Mouse (Mus musculus) C2C12 (cell line): ENCODE results near the gene Nos2. TPM values are rescaled to one million over a fixed set of nuclear protein-coding genes. Genes with fewer than 3 reads are reported as not detected.

ENCODE experiments used
- H3K27me3 ChIP-seq: one replicate; pipeline ENCODE4 v1.6.1; 2011; ENCODE audit not compliant: control insufficient read depth, insufficient read depth, insufficient read length
- H3K36me3 ChIP-seq: one replicate; pipeline ENCODE4 v1.6.1; 2011; ENCODE audit not compliant: control insufficient read depth, insufficient read depth
- H3K4me3 ChIP-seq: one replicate; pipeline ENCODE4 v1.5.1; 2011; ENCODE audit warnings: mild to moderate bottlenecking, control low read depth; ENCODE audit not compliant: poor library complexity, insufficient read depth, severe bottlenecking
- H3K79me2 ChIP-seq: one replicate; pipeline ENCODE4 v1.6.1; 2011; ENCODE audit not compliant: control insufficient read depth, insufficient read depth
- H3K79me3 ChIP-seq: one replicate; pipeline ENCODE4 v1.6.1; 2011; ENCODE audit warnings: low read depth, control low read depth
- H3ac ChIP-seq: one replicate; pipeline ENCODE3; 2011; ENCODE audit warnings: low read depth; ENCODE audit not compliant: control insufficient read depth, insufficient read length
- CEBPB ChIP-seq: IDR thresholded peaks from one replicate; pipeline ENCODE4 v1.6.1; 2011; ENCODE audit warnings: low read depth, mild to moderate bottlenecking, control low read depth, moderate library complexity
- CTCF ChIP-seq: IDR thresholded peaks from one replicate; pipeline ENCODE4 v1.5.1; 2011; ENCODE audit not compliant: control insufficient read depth, insufficient read depth, insufficient read length
- FOSL1 ChIP-seq: IDR thresholded peaks from one replicate; pipeline ENCODE4 v1.8.0; 2011; ENCODE audit warnings: mild to moderate bottlenecking, low read length; ENCODE audit not compliant: poor library complexity, insufficient read depth, severe bottlenecking
- MAX ChIP-seq: IDR thresholded peaks from one replicate; pipeline ENCODE4 v1.6.1; 2011; ENCODE audit warnings: mild to moderate bottlenecking, control low read depth
- MYOD1 ChIP-seq: IDR thresholded peaks from one replicate; pipeline ENCODE4 v1.6.1; 2011; ENCODE audit warnings: low read depth; ENCODE audit not compliant: control insufficient read depth, insufficient read length
- MYOG ChIP-seq: IDR thresholded peaks from one replicate; pipeline ENCODE4 v1.6.1; 2011; ENCODE audit not compliant: control insufficient read depth, insufficient read length; ENCODE audit errors: extremely low read depth
- USF1 ChIP-seq: IDR thresholded peaks from one replicate; pipeline ENCODE4 v1.6.1; 2011; ENCODE audit warnings: low read depth, mild to moderate bottlenecking, control low read depth, moderate library complexity
- polyA plus RNA-seq: library from polyadenylated mRNA; unstranded; fragments of >200 nt; fragmentation: generic; extraction: Trizol; gene quantifications from one replicate; pipeline ENCODE4 v1.2.1, GENCODE M21; 2012; ENCODE audit warnings: missing spikeins

Nos2 gene
- polyA plus RNA-seq, 1 experiment: 0.02 TPM

DNA sequence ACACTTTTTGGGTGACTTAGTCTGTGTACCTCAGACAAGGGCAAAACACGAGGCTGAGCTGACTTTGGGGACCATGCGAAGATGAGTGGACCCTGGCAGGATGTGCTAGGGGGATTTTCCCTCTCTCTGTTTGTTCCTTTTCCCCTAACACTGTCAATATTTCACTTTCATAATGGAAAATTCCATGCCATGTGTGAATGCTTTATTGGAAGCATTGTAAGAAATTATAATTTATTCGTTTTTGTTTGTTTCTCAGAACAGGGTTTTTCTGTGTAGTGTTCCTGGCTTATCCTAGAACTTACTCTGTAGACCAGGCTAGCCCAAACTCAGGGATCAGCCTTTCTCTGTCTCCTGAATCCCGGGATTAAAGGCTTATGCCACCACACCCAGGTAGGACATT lies 842 bp upstream of the Nos2 start:
- Histone ChIP-seq H3K79me3 (no peaks in the 10 kb centered on the region), H3K4me3 (no peak overlapping the region), H3K36me3 (no peaks in the 10 kb centered on the region), H3K27me3 (peaks cover 12% of the 10 kb centered on the region), H3ac (no peak overlapping the region), H3K79me2 (no peaks in the 10 kb centered on the region)
- TF ChIP-seq MAX: no peak
- no peak for TF ChIP-seq USF1
- no peak for TF ChIP-seq FOSL1
- TF ChIP-seq MYOG: no peak
- no peak for TF ChIP-seq MYOD1
- TF ChIP-seq CTCF: no peak
- no peak for TF ChIP-seq CEBPB

- Histone ChIP-seq H3K79me3 (no peaks in the 10 kb centered on the region), H3ac (no peak overlapping the region), H3K27me3 (peaks cover 33% of the 10 kb centered on the region), H3K36me3 (no peaks in the 10 kb centered on the region), H3K4me3 (no peak overlapping the region), H3K79me2 (no peaks in the 10 kb centered on the region)
- TF ChIP-seq CEBPB: no peak
- TF ChIP-seq CTCF: no peak
- no peak for TF ChIP-seq MAX
- no peak for TF ChIP-seq MYOD1
- no peak for TF ChIP-seq MYOG
- TF ChIP-seq USF1: no peak
- TF ChIP-seq FOSL1: no peak
Observed at GRCm38 (mm10) chr11:78922678-78923407, 2.3 kb downstream of the Nos2 start.

DNA sequence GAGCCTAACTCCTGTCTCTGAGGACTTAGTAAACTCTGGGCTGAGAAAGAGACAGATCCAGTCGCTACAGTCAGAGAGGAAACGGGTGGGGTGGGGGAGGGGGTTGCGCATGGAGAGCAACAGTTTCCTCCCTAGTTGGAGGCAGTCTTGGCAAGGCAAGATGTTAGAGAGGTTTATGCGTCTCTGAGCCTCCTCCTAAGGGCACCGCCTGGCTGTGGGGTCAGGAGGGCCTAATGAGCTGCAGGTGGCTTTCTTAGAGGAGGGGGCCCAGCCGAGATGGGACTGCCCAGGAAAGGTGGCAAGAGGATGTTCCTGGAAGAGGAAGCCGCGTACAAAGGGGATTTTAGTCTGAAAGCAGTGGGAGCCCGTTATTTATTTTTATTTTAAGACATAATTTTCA lies 3.5 kb downstream of the Nos2 start:
- no peak for TF ChIP-seq FOSL1
- TF ChIP-seq CTCF: no peak
- Histone ChIP-seq H3K4me3 (no peak overlapping the region), H3K36me3 (no peaks in the 10 kb centered on the region), H3K27me3 (peaks cover 36% of the 10 kb centered on the region), H3K79me2 (no peaks in the 10 kb centered on the region), H3ac (no peak overlapping the region), H3K79me3 (no peaks in the 10 kb centered on the region)

GRCm38 (mm10) chr11:78924916-78925315 lies 4.3 kb downstream of the Nos2 start:
- Histone ChIP-seq H3K36me3 (no peaks in the 10 kb centered on the region), H3K27me3 (peaks cover 39% of the 10 kb centered on the region), H3K4me3 (no peak overlapping the region), H3K79me3 (no peaks in the 10 kb centered on the region), H3K79me2 (no peaks in the 10 kb centered on the region), H3ac (no peak overlapping the region)
- TF ChIP-seq MYOD1 (no peak), CTCF (no peak), MAX (no peak), FOSL1 (no peak), USF1 (no peak), CEBPB (no peak), MYOG (no peak)

DNA sequence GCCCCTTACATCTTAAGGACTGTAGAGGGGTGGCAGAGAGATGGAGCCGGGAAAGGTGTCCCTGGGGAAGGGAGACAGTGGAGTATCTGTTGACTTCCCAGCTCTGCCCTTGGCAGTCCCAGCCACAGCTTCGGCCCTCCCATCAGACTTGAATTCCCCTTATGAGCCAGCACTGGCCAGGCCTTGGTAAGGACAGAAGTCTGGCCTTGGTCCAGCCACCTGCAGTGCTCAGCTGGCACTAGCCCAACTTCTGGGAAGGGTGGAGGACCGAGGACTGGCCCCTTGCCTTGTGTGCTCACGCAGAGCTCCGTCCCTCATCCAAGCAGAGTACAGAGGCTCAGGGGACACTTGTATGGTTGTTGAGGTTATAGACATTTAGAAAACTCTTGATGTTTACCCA lies 8.8 kb downstream of the Nos2 start:
- TF ChIP-seq MAX (no peak), USF1 (no peak)
- Histone ChIP-seq H3K79me2 (no peaks in the 10 kb centered on the region), H3ac (no peak overlapping the region), H3K79me3 (no peaks in the 10 kb centered on the region), H3K36me3 (no peaks in the 10 kb centered on the region), H3K4me3 (no peak overlapping the region), H3K27me3 (peaks cover 38% of the 10 kb centered on the region)

DNA sequence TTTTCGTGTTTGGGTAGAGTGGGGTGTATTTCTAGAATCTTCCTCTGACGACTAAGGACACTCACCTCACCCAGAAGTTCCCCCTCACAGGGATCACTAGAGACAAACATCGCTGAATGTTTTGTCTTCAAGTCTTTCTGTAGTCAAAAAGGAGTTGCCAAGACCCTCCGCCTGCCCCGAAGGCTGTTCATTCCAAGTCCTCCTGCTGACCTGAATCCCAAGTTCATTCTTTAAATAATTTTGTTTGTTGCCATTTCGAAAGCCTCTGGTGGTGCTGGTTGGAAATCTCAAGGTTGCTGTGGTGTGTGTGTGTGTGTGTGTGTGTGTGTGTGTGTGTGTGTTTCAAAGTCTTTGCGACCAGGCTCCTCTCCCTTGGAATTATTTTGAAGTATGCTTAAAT lies 13.7 kb downstream of the Nos2 start:
- no peak for TF ChIP-seq MAX
- no peak for TF ChIP-seq USF1
- no peak for TF ChIP-seq CEBPB
- TF ChIP-seq MYOD1: no peak
- no peak for TF ChIP-seq CTCF
- no peak for TF ChIP-seq FOSL1
- no peak for TF ChIP-seq MYOG
- Histone ChIP-seq H3ac (no peak overlapping the region), H3K79me3 (no peaks in the 10 kb centered on the region), H3K27me3 (peaks cover 38% of the 10 kb centered on the region), H3K36me3 (no peaks in the 10 kb centered on the region), H3K79me2 (no peaks in the 10 kb centered on the region), H3K4me3 (no peak overlapping the region)
